Mouse (Mus musculus) MEL (cell line): Measurements from ENCODE around the gene Ceacam20. TPM values are rescaled to one million over a fixed set of nuclear protein-coding genes. Genes with fewer than 3 reads are reported as not detected.

Experiments
- DNase-seq: peaks from one replicate; pipeline ENCODE4 v3.0.0; 2011; ENCODE audit warnings: low read depth, low spot score
- H3K27ac ChIP-seq: 2 replicates; pipeline ENCODE4 v1.5.1; 2012; ENCODE audit warnings: low read depth, mild to moderate bottlenecking, control low read depth, low read length, moderate library complexity; ENCODE audit not compliant: control insufficient read depth
- H3K27me3 ChIP-seq, 2 experiments: fragments of 150-350 bp in 1 of 2; sonication (generic) in 1 of 2; 2 replicates each; pipeline ENCODE4 v1.6.1; 2012; ENCODE audit warnings: low read length in 2 of 2, mild to moderate bottlenecking in 2 of 2, improper control_type of control experiment in 1 of 2, moderate library complexity in 1 of 2; ENCODE audit not compliant: insufficient read depth in 2 of 2, control insufficient read depth in 1 of 2
- H3K36me3 ChIP-seq, 2 experiments: 2 replicates each; pipeline ENCODE4 v1.6.1; 2012 to 2014; ENCODE audit warnings: low read length in 2 of 2, improper control_type of control experiment in 1 of 2, inconsistent platforms in 1 of 2, mild to moderate bottlenecking in 1 of 2; ENCODE audit not compliant: insufficient read depth in 2 of 2, control insufficient read depth in 1 of 2
- H3K4me1 ChIP-seq, 2 experiments: fragments of 150-350 bp in 1 of 2; sonication (generic) in 1 of 2; 2 replicates each; pipeline ENCODE4 v1.6.1; 2012; ENCODE audit warnings: low read length in 2 of 2, improper control_type of control experiment in 1 of 2, mild to moderate bottlenecking in 1 of 2; ENCODE audit not compliant: insufficient read depth in 2 of 2, control insufficient read depth in 1 of 2
- H3K4me3 ChIP-seq, 2 experiments: fragments of 150-350 bp in 1 of 2; sonication (generic) in 1 of 2; 2 replicates each; pipeline ENCODE4 v1.5.1; 2012; ENCODE audit warnings: low read depth in 2 of 2, low read length in 2 of 2, mild to moderate bottlenecking in 2 of 2, moderate library complexity in 2 of 2, control low read depth in 1 of 2, improper control_type of control experiment in 1 of 2; ENCODE audit not compliant: control insufficient read depth in 1 of 2, insufficient read depth in 1 of 2
- H3K79me2 ChIP-seq: 2 replicates; pipeline ENCODE4 v1.6.1; 2012; ENCODE audit warnings: mild to moderate bottlenecking, low read length, moderate library complexity; ENCODE audit not compliant: control insufficient read depth, poor library complexity, insufficient read depth
- H3K9ac ChIP-seq: 2 replicates; pipeline ENCODE4 v1.6.1; 2012; ENCODE audit warnings: low read depth, mild to moderate bottlenecking, control low read depth, low read length, moderate library complexity; ENCODE audit not compliant: control insufficient read depth, poor library complexity, severe bottlenecking
- H3K9me3 ChIP-seq: fragments of 150-350 bp; sonication (generic); replicated peaks from 2 replicates; pipeline ENCODE4 v1.6.1; 2012; ENCODE audit warnings: mild to moderate bottlenecking, low read length, improper control_type of control experiment, moderate library complexity; ENCODE audit not compliant: insufficient read depth
- BHLHE40 ChIP-seq: IDR thresholded peaks from 2 replicates; pipeline ENCODE4 v1.6.1; 2012; ENCODE audit warnings: low read depth, mild to moderate bottlenecking, inconsistent platforms, low read length, improper control_type of control experiment, borderline replicate concordance
- CHD2 ChIP-seq: IDR thresholded peaks from 2 replicates; pipeline ENCODE4 v1.6.1; 2011; ENCODE audit warnings: low read length, improper control_type of control experiment
- CTCF ChIP-seq, 3 experiments: IDR thresholded peaks in 2 of 3; conservative IDR thresholded peaks in 1 of 3; 2 replicates each; pipeline ENCODE4 v1.5.1; 2011 to 2012; ENCODE audit warnings: low read length in 3 of 3, low read depth in 2 of 3, mild to moderate bottlenecking in 2 of 3, improper control_type of control experiment in 1 of 3, inconsistent platforms in 1 of 3, mixed read lengths in 1 of 3, moderate library complexity in 1 of 3; ENCODE audit not compliant: control insufficient read depth in 1 of 3, insufficient read depth in 1 of 3, poor library complexity in 1 of 3, severe bottlenecking in 1 of 3
- EP300 ChIP-seq, 2 experiments: IDR thresholded peaks; 2 replicates each; pipeline ENCODE4 v1.6.1; 2011; ENCODE audit warnings: improper control_type of control experiment in 2 of 2, low read length in 2 of 2, low read depth in 1 of 2, mild to moderate bottlenecking in 1 of 2
- ETS1 ChIP-seq: IDR thresholded peaks from 2 replicates; pipeline ENCODE4 v1.6.1; 2012; ENCODE audit warnings: low read depth, mild to moderate bottlenecking, inconsistent platforms, low read length, improper control_type of control experiment, moderate library complexity
- GABPA ChIP-seq: IDR thresholded peaks from 2 replicates; pipeline ENCODE4 v1.6.1; 2012; ENCODE audit warnings: low read depth, mild to moderate bottlenecking, inconsistent platforms, low read length, improper control_type of control experiment, moderate library complexity
- JUND ChIP-seq: IDR thresholded peaks from 2 replicates; pipeline ENCODE4 v1.6.1; 2011; ENCODE audit warnings: low read depth, mild to moderate bottlenecking, improper control_type of control experiment, low read length
- KAT2A ChIP-seq: conservative IDR thresholded peaks from 2 replicates; pipeline ENCODE4 v1.6.1; 2012; ENCODE audit warnings: low read depth, low read length, improper control_type of control experiment, inconsistent platforms
- MYC ChIP-seq: IDR thresholded peaks from 2 replicates; pipeline ENCODE4 v1.6.1; 2011; ENCODE audit warnings: low read depth, mild to moderate bottlenecking, low read length, improper control_type of control experiment, moderate library complexity
- NRF1 ChIP-seq: IDR thresholded peaks from 2 replicates; pipeline ENCODE4 v1.6.1; 2014; ENCODE audit warnings: low read depth, mild to moderate bottlenecking, inconsistent platforms, low read length, improper control_type of control experiment, moderate library complexity; ENCODE audit not compliant: poor library complexity, insufficient read depth, severe bottlenecking
- POLR2A ChIP-seq, 2 experiments: IDR thresholded peaks; 2 replicates each; pipeline ENCODE4 v1.6.1; 2011 to 2012; ENCODE audit warnings: low read length in 2 of 2, mild to moderate bottlenecking in 2 of 2, control low read depth in 1 of 2, improper control_type of control experiment in 1 of 2, low read depth in 1 of 2, moderate library complexity in 1 of 2; ENCODE audit not compliant: control insufficient read depth in 1 of 2, insufficient read depth in 1 of 2, poor library complexity in 1 of 2
- SIN3A ChIP-seq: IDR thresholded peaks from 2 replicates; pipeline ENCODE4 v1.6.1; 2012; ENCODE audit warnings: low read length, improper control_type of control experiment, inconsistent platforms
- SMC3 ChIP-seq: IDR thresholded peaks from 2 replicates; pipeline ENCODE4 v1.6.1; 2011; ENCODE audit warnings: low read depth, low read length, improper control_type of control experiment
- TAL1 ChIP-seq: IDR thresholded peaks from 2 replicates; pipeline ENCODE4 v1.6.1; 2012; ENCODE audit warnings: mild to moderate bottlenecking, inconsistent platforms, low read length, moderate library complexity, mixed read lengths
- TBP ChIP-seq: IDR thresholded peaks from 2 replicates; pipeline ENCODE4 v1.8.0; 2011; ENCODE audit warnings: low read depth, low read length, improper control_type of control experiment
- TCF12 ChIP-seq: IDR thresholded peaks from 2 replicates; pipeline ENCODE4 v1.6.1; 2014; ENCODE audit warnings: low read depth, mild to moderate bottlenecking, inconsistent platforms, low read length, improper control_type of control experiment, moderate library complexity
- USF1 ChIP-seq: IDR thresholded peaks from 2 replicates; pipeline ENCODE4 v1.6.1; 2014; ENCODE audit warnings: low read depth, mild to moderate bottlenecking, inconsistent platforms, low read length, improper control_type of control experiment, moderate library complexity
- USF2 ChIP-seq, 2 experiments: IDR thresholded peaks; 2 replicates each; pipeline ENCODE4 v1.6.1; 2011 to 2012; ENCODE audit warnings: improper control_type of control experiment in 2 of 2, low read length in 2 of 2, borderline replicate concordance in 1 of 2, inconsistent platforms in 1 of 2, low read depth in 1 of 2, mild to moderate bottlenecking in 1 of 2; ENCODE audit not compliant: insufficient read depth in 1 of 2
- ZC3H11A ChIP-seq: IDR thresholded peaks from 2 replicates; pipeline ENCODE4 v1.6.1; 2012; ENCODE audit warnings: low read depth, mild to moderate bottlenecking, inconsistent platforms, low read length, improper control_type of control experiment
- ZKSCAN1 ChIP-seq: IDR thresholded peaks from 2 replicates; pipeline ENCODE4 v1.6.1; 2012; ENCODE audit warnings: low read depth, mild to moderate bottlenecking, inconsistent platforms, low read length, improper control_type of control experiment, moderate library complexity
- ZMIZ1 ChIP-seq: IDR thresholded peaks from 2 replicates; pipeline ENCODE4 v1.6.1; 2012; ENCODE audit warnings: low read depth, mild to moderate bottlenecking, inconsistent platforms, low read length, improper control_type of control experiment, moderate library complexity
- polyA plus RNA-seq, 2 experiments: library from polyadenylated mRNA; stranded (reverse) in 1 of 2; unstranded in 1 of 2; fragments of >175 nt in 1 of 2; fragments of >200 nt in 1 of 2; gene quantifications; 2 replicates each; pipeline versions ENCODE4 v1.2.1 to v1.2.4; 2012; ENCODE audit warnings: low replicate concordance in 2 of 2, low read depth in 1 of 2; ENCODE audit not compliant: insufficient read length in 2 of 2, insufficient read depth in 1 of 2, missing spikeins in 1 of 2
- total RNA-seq: library from RNA; depleted of rRNA; stranded (reverse); fragments of 300-350 nt; gene quantifications from 2 replicates; pipeline ENCODE4 v1.2.3, GENCODE M21; 2012

Ceacam20 gene
- total and polyA plus RNA-seq, 3 experiments, result not detected

DNA sequence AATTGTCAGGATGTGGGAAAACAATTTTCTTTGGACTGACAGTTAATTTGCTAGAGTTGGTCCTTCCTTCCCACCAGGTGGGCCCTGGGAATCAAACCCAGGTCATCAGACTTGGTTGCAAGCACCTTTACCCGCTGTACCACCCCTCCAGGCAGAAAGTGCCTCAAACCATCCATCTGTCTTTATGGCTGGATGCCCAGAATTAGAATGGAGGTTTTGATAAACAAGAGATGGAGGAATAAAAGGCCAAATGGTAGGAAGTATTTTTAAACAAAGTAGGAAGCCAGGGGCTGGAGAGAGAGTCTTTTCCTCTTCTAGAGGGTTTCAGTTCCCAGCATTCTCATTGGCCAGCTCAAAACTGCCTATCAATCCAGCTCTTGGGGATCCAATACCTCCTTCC, 39.8 kb upstream of the Ceacam20 start:
- no peak overlapping the region for H3K9ac ChIP-seq
- H3K79me2 ChIP-seq, result no peaks in the 10 kb centered on the region
- H3K4me3 ChIP-seq, result no peak overlapping the region
- H3K27ac ChIP-seq, result no peak overlapping the region
- H3K36me3 ChIP-seq, result no peaks in the 10 kb centered on the region
- no peak for DNase-seq
- no peak for TF ChIP-seq USF2 (IDR thresholded peaks at IDR 0.05; ENCODE audit: borderline replicate concordance in 1 of 2, insufficient read depth in 1 of 2, low read depth in 1 of 2, low read length in 2 of 2)
- no peak for TF ChIP-seq GABPA
- TF ChIP-seq BHLHE40, result no peak
- TF ChIP-seq EP300 (IDR thresholded peaks at IDR 0.05; ENCODE audit: low read depth in 1 of 2, low read length in 2 of 2), result no peak
- TF ChIP-seq CTCF (IDR thresholded peaks at IDR 0.05 in 2 of 3, conservative IDR thresholded peaks at IDR 0.05 in 1 of 3; ENCODE audit: control insufficient read depth in 1 of 3, insufficient read depth in 1 of 3, low read depth in 2 of 3, low read length in 3 of 3, poor library complexity in 1 of 3, severe bottlenecking in 1 of 3), result no peak
- TF ChIP-seq NRF1, result no peak
- TF ChIP-seq SIN3A, result no peak
- TF ChIP-seq KAT2A, result no peak
- TF ChIP-seq TAL1, result no peak
- H3K9me3 ChIP-seq, result no peaks in the 10 kb centered on the region
- no peaks in the 10 kb centered on the region; a peak in 1 of 4 replicates for H3K4me1 ChIP-seq
- H3K27me3 ChIP-seq, result peaks cover 3 to 8% of the 10 kb centered on the region in 2 experiments

- DNase-seq, result no peak
These were observed 38.2 kb upstream of the Ceacam20 start for GRCm38 (mm10) chr7:19926849-19927480.

DNA sequence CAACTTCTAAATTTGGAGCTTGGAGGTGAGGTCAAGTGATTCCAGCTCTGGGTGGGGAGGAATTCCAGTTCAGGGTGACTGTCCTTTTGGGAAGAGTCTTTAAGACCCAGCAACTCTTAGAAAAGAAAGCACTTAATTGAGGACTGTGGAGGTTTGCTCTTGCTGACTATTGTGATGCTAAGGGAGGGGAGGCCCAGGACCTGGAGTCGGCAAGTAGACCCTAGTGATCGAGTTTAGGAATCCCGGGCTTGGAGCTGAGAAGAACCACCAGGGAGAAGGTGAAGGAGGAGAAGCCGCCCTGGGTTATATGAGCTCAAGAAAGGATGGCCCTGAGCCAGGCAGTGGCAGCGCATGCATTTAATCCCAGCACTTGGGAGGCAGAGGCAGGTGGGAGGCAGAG, 36.7 kb upstream of the Ceacam20 start:
- Histone ChIP-seq H3K4me1 (peaks cover 2 to 5% of the 10 kb centered on the region in 2 experiments; a peak in 1 of 4 replicates), H3K9me3 (no peaks in the 10 kb centered on the region), H3K27me3 (peaks cover 3 to 8% of the 10 kb centered on the region in 2 experiments), H3K36me3 (0 out of 4 replicates have a peak, but pooled peaks cover 0 to 3% of the 10 kb centered on the region in 2 experiments), H3K9ac (no peak overlapping the region), H3K4me3 (no peak overlapping the region), H3K27ac (no peak overlapping the region), H3K79me2 (no peaks in the 10 kb centered on the region)
- no peak for DNase-seq
- no peak for TF ChIP-seq SIN3A
- TF ChIP-seq POLR2A (IDR thresholded peaks at IDR 0.05; ENCODE audit: control insufficient read depth in 1 of 2, insufficient read depth in 1 of 2, low read depth in 1 of 2, low read length in 2 of 2, poor library complexity in 1 of 2), result no peak
- TF ChIP-seq ZKSCAN1, result no peak
- TF ChIP-seq EP300 (IDR thresholded peaks at IDR 0.05; ENCODE audit: low read depth in 1 of 2, low read length in 2 of 2), result no peak
- TF ChIP-seq MYC, result no peak
- TF ChIP-seq USF1, result no peak
- no peak for TF ChIP-seq NRF1
- TF ChIP-seq ZC3H11A, result no peak

More at GRCm38 (mm10) chr7:19926849-19927480, 38.2 kb upstream of the Ceacam20 start:
- TF ChIP-seq ZMIZ1 (no peak), BHLHE40 (no peak), TCF12 (no peak), TAL1 (no peak), CHD2 (no peak), JUND (no peak), EP300 (IDR thresholded peaks at IDR 0.05; ENCODE audit: low read depth in 1 of 2, low read length in 2 of 2) (no peak), SMC3 (no peak), TBP (no peak), ETS1 (no peak), USF2 (IDR thresholded peaks at IDR 0.05; ENCODE audit: borderline replicate concordance in 1 of 2, insufficient read depth in 1 of 2, low read depth in 1 of 2, low read length in 2 of 2) (no peak)
- no peak overlapping the region for H3K9ac ChIP-seq
- H3K4me1 ChIP-seq, result peaks cover 0 to under 1% of the 10 kb centered on the region in 2 experiments; a peak in 1 of 4 replicates
- H3K4me3 ChIP-seq, result no peak overlapping the region
- H3K27ac ChIP-seq, result no peak overlapping the region
- no peaks in the 10 kb centered on the region for H3K9me3 ChIP-seq
- H3K79me2 ChIP-seq, result no peaks in the 10 kb centered on the region
- no peaks in the 10 kb centered on the region for H3K36me3 ChIP-seq
- peaks cover 3 to 8% of the 10 kb centered on the region in 2 experiments for H3K27me3 ChIP-seq
